Mouse (Mus musculus): ENCODE results near the gene Ly6g5c. TPM values are rescaled to one million over a fixed set of nuclear protein-coding genes. Genes with fewer than 3 reads are reported as not detected.

Ly6g5c gene
- polyA plus RNA-seq (2016; fragmentation: Nextera tagmentation; extraction: Ambion mirVana): not detected in 2 replicates

DNA sequence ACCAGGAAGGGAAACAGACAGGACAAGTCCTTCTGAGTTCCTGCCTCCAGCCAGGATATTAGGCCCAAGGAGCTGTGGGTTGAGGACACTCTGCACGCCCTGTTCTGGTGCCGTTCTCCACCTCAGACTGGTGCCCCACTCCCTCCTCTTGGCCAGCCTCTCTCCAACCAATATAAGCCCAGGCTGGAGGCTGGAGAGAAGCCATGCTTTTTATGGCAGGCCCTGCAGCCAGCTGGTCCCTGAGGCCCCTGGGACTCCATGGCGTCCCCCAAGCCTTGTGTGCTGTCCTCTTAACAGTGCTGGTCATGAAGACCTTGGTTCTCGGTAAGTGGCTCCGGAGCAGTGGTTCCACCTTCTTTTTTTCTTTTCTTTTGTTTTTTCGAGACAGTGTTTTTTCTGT, at the start of gene Ly6g5c:
Ly6g5c (plus strand) TSS at position 183 of the 400 bp plus-strand sequence.
- Histone ChIP-seq H3K27me3 (ENCODE audit: low read depth, poor library complexity, severe bottlenecking) (no peaks in the 10 kb centered on the region), H3K4me1 (peaks cover 12% of the 10 kb centered on the region), H3K9me3 (replicated peaks) (no peaks in the 10 kb centered on the region), H3K27ac (replicated peaks) (no peak within 1 kb of the TSS), H3K36me3 (peaks cover 11% of the 10 kb centered on the region), H3K4me3 (no peak within 1 kb of the TSS)
- 91% methylated on average over 6 of the region's 6 CpGs for WGBS
- no peak for DNase-seq (ENCODE audit: low spot score)

DNA sequence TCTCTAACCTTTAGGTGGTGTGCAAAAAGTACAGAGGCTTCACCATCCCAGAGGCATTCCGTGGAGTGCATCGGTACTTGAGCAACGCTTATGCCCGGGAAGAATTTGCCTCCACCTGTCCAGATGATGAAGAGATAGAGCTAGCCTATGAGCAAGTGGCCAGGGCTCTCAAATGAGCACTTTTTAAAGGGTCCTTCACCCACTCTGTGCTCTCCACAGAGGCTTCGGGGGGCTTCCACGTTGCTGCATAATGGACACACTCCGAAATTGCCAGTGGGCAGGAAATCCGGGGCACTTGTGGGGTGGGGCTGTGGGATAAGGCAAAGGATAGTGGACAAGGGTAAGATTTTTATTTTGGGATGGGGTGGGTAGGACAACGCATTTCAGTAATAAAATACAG, 49.8 kb upstream of the Ly6g5c start:
- peaks cover 81% of the 10 kb centered on the region for H3K36me3 ChIP-seq
- peaks cover 17% of the 10 kb centered on the region for H3K27me3 ChIP-seq (ENCODE audit: low read depth, poor library complexity, severe bottlenecking)
- DNase-seq (ENCODE audit: low spot score): no peak
- 80% methylated on average over 9 of the region's 9 CpGs for WGBS
- H3K4me1 ChIP-seq: peaks cover 32% of the 10 kb centered on the region
- H3K9me3 ChIP-seq (replicated peaks): no peaks in the 10 kb centered on the region; the same call in 1 of the 2 replicates
- peak overlapping the region; percentile 99 for H3K27ac ChIP-seq (replicated peaks)
- H3K4me3 ChIP-seq: peak overlapping the region; percentile 88

- Histone ChIP-seq H3K27ac (replicated peaks) (peak within 1 kb of the TSS; percentile 99), H3K4me1 (peaks cover 39% of the 10 kb centered on the region), H3K9me3 (replicated peaks) (no peaks in the 10 kb centered on the region; the same call in 1 of the 2 replicates), H3K4me3 (peak within 1 kb of the TSS; percentile 88), H3K27me3 (ENCODE audit: low read depth, poor library complexity, severe bottlenecking) (peaks cover 25% of the 10 kb centered on the region), H3K36me3 (peaks cover 77% of the 10 kb centered on the region)
- DNase-seq (ENCODE audit: low spot score): peak; percentile 96
- WGBS: under 1% methylated on average over 57 of the region's 57 CpGs
Measured at GRCm38 (mm10) chr17:35058911-35059892, 48.9 kb upstream of the Ly6g5c start, which contains the start of gene Ddah2. Gene Ddah2 (plus strand): TSS chr17:35059035.

- H3K36me3 ChIP-seq: peaks cover 68% of the 10 kb centered on the region
- no peak for DNase-seq (ENCODE audit: low spot score)
- H3K9me3 ChIP-seq (replicated peaks): no peaks in the 10 kb centered on the region
- peak overlapping the region; percentile 99 for H3K27ac ChIP-seq (replicated peaks)
- 37% methylated on average over 14 of the region's 14 CpGs for WGBS
- H3K4me1 ChIP-seq: peaks cover 48% of the 10 kb centered on the region
- peak overlapping the region; percentile 88 for H3K4me3 ChIP-seq
- peaks cover 34% of the 10 kb centered on the region for H3K27me3 ChIP-seq (ENCODE audit: low read depth, poor library complexity, severe bottlenecking)
Measured at GRCm38 (mm10) chr17:35060071-35060470, 48.0 kb upstream of the Ly6g5c start.

GRCm38 (mm10) chr17:35060737-35061297, 47.3 kb upstream of the Ly6g5c start:
- Histone ChIP-seq H3K27me3 (ENCODE audit: low read depth, poor library complexity, severe bottlenecking) (peaks cover 42% of the 10 kb centered on the region), H3K4me3 (peak overlapping the region; percentile 88), H3K4me1 (peaks cover 56% of the 10 kb centered on the region), H3K9me3 (replicated peaks) (no peaks in the 10 kb centered on the region), H3K36me3 (peaks cover 61% of the 10 kb centered on the region), H3K27ac (replicated peaks) (peak overlapping the region; percentile 99; the same call in 1 of the 2 replicates)
- DNase-seq (ENCODE audit: low spot score): no peak
- WGBS: 62% methylated on average over 22 of the region's 22 CpGs

- no peak overlapping the region for H3K27ac ChIP-seq (replicated peaks)
- H3K27me3 ChIP-seq (ENCODE audit: low read depth, poor library complexity, severe bottlenecking): peaks cover 46% of the 10 kb centered on the region
- peaks cover 59% of the 10 kb centered on the region for H3K4me1 ChIP-seq
- peak overlapping the region; percentile 88 for H3K4me3 ChIP-seq
- 88% methylated on average over 8 of the region's 8 CpGs for WGBS
- H3K9me3 ChIP-seq (replicated peaks): no peaks in the 10 kb centered on the region
- no peak for DNase-seq (ENCODE audit: low spot score)
- peaks cover 56% of the 10 kb centered on the region for H3K36me3 ChIP-seq
Measured at GRCm38 (mm10) chr17:35061299-35061698, 46.8 kb upstream of the Ly6g5c start.

DNA sequence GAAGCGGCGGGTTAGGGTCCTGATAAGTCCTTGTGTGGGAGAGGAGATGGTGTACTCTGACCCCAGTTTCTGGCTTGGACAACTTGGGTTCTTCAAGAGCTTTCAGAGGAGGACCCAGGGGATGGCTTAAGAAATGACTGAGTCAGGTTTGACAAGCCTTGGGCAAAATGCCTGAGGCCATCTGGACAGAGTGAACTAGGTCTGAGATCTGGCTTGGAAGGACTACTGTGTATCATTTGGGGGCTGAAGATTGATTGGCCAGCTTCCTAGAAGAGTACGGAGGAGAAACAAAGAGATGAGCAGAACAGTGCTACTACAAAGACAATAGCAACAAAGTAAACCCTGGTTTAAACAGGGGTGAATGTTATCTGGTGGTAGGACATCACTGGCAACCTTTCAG, 44.6 kb upstream of the Ly6g5c start:
- 96% methylated on average over 3 of the region's 3 CpGs for WGBS
- DNase-seq (ENCODE audit: low spot score): no peak
- Histone ChIP-seq H3K4me1 (peaks cover 54% of the 10 kb centered on the region), H3K9me3 (replicated peaks) (no peaks in the 10 kb centered on the region), H3K27me3 (ENCODE audit: low read depth, poor library complexity, severe bottlenecking) (peaks cover 68% of the 10 kb centered on the region), H3K27ac (replicated peaks) (no peak overlapping the region), H3K36me3 (peaks cover 38% of the 10 kb centered on the region), H3K4me3 (no peak overlapping the region)

DNA sequence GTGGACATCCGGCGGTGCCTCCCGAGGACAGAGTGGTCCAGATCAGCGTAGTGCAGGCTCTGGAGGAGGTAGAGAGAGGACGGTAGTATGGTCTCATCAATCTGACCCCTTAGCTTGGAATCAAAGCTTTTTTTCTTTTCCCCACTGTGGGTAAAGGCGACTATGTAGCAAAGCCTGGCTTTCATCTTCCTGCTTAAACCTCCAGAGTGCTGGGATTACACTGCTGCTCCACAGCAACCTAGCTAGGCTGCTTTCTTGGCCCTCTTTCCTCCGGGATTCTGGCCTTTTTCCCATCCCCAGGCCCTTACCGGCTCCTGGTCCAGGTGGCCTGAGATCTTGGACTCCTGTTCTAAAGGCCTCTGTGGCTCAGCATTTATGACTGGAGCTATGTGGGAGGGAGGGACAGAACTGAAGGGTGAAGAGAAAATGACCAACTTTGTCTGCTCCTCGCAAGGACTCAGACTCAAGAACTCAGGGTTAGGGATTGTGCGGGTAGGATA, 43.7 kb upstream of the Ly6g5c start:
- H3K27me3 ChIP-seq (ENCODE audit: low read depth, poor library complexity, severe bottlenecking): peaks cover 74% of the 10 kb centered on the region
- WGBS: 37% methylated on average over 10 of the region's 10 CpGs

DNA sequence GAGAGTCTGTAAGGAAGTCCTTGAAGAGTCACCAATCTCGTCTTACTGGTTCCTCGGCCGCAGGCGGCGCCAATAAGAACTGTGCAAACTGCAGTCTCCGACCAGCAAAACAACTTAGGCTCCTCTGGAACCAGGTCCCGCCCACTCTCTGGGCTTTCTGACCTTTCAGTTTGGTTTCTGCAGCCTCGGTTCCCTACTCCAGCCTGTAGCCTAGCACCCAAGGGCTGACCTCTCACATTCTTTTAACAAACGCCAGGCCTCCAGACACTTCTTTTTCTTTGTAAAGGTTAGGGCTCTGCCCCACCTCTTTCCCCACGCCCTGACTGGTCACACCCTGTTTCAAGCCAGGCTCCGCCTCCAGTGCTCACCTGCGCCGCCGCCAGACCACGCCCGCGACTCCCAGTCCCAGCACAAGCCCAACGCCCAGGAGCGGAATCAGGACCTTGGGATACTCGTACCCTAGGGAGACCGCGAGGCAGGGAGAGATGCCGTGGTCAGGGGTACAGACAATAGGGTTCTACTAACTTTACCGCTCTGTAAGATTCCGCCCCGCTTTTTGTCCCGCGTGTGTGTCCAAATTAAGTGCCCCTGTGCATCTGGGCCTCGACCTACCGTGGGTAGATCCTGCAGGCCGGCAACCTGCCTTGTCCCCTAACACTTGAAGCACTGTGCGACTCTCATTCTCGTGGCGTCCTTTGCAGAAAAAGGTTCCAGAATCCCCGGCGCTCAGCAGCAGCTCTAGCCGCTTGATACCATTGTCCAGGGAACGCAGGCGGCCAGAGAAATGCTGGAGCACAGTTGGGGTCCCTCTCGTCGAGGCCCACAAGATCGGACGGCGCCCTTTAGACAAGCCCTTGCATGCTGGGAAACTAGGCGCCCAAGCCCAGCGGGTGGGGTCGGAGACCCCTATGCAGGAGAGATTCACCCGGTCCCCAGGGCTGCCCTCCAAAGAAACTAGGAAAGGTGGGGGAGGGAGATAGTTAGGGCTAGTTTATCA, 42.8 kb upstream of the Ly6g5c start, which contains the start of gene Ly6g6c:
Ly6g6c (plus strand) TSS at position 438 of the 997 bp plus-strand sequence.
- peak within 1 kb of the TSS; percentile 70 for H3K27ac ChIP-seq (replicated peaks)
- DNase-seq (ENCODE audit: low spot score): peak; percentile 65
- peaks cover 34% of the 10 kb centered on the region for H3K36me3 ChIP-seq
- H3K4me1 ChIP-seq: peaks cover 41% of the 10 kb centered on the region
- WGBS: 1% methylated on average over 48 of the region's 48 CpGs
- peaks cover 74% of the 10 kb centered on the region for H3K27me3 ChIP-seq (ENCODE audit: low read depth, poor library complexity, severe bottlenecking)
- no peaks in the 10 kb centered on the region for H3K9me3 ChIP-seq (replicated peaks)
- peak within 1 kb of the TSS; percentile 52 for H3K4me3 ChIP-seq

More for the DNA sequence above, 43.7 kb upstream of the Ly6g5c start:
- DNase-seq (ENCODE audit: low spot score): no peak
- Histone ChIP-seq H3K4me3 (peak overlapping the region; percentile 52), H3K27ac (replicated peaks) (0 out of 2 replicates have a peak overlapping the region, but pooled peaks have one; percentile 28), H3K36me3 (peaks cover 38% of the 10 kb centered on the region), H3K4me1 (peaks cover 49% of the 10 kb centered on the region), H3K9me3 (replicated peaks) (no peaks in the 10 kb centered on the region)

GRCm38 (mm10) chr17:35066084-35066483, 42.0 kb upstream of the Ly6g5c start, which contains the start of gene Mpig6b:
Gene Mpig6b (minus strand): TSS chr17:35066184.
- H3K36me3 ChIP-seq: peaks cover 26% of the 10 kb centered on the region
- peak within 1 kb of the TSS; percentile 52 for H3K4me3 ChIP-seq
- peak within 1 kb of the TSS; percentile 70 for H3K27ac ChIP-seq (replicated peaks)
- no peak for DNase-seq (ENCODE audit: low spot score)
- H3K4me1 ChIP-seq: peaks cover 33% of the 10 kb centered on the region
- 41% methylated on average over 10 of the region's 10 CpGs for WGBS
- no peaks in the 10 kb centered on the region for H3K9me3 ChIP-seq (replicated peaks)
- peaks cover 74% of the 10 kb centered on the region for H3K27me3 ChIP-seq (ENCODE audit: low read depth, poor library complexity, severe bottlenecking)

- WGBS: 87% methylated on average over 17 of the region's 17 CpGs
- Histone ChIP-seq H3K9me3 (replicated peaks) (no peaks in the 10 kb centered on the region), H3K27ac (replicated peaks) (no peak overlapping the region), H3K36me3 (peaks cover 4% of the 10 kb centered on the region; the same call in 1 of the 2 replicates), H3K27me3 (ENCODE audit: low read depth, poor library complexity, severe bottlenecking) (peaks cover 57% of the 10 kb centered on the region), H3K4me1 (peaks cover 29% of the 10 kb centered on the region), H3K4me3 (no peak overlapping the region)
- DNase-seq (ENCODE audit: low spot score): no peak
Measured at GRCm38 (mm10) chr17:35068213-35068914, 39.7 kb upstream of the Ly6g5c start.
